Mouse (Mus musculus) lung, postnatal 4 days (tissue): ENCODE measurements around the gene Btbd9.
A peak's percentile ranks its signal among the peaks of the same experiment; 100 is the strongest.
"Not testable (repeated sequence)": the region's sequence is repeated elsewhere in the genome, so short reads cannot be mapped to it uniquely, and the experiment has no call there.

Experiments
- DNase-seq, 2 experiments: peaks; one replicate each; pipeline ENCODE4 v3.0.0; 2021

Btbd9 gene

DNA sequence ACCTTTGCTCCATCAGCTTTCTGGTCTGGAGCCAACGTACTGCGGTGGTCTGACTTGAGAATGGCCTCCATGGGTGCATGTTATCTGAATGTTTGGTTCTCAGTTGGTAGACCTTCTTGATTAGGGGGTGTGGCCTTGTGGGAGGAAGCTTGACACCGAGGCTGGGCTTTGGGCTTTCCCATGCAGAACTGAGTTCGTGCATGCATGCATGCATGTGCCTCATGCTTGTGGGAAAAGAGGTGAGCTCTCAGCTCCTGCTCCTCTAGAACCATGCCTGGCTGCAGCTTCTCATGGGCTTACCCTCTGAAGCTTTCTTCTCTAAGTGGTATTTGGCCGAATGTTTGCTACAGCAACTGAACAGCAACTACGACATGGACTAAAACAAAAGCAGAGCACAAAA, 64.9 kb downstream of the Btbd9 start:
- no peak for DNase-seq

DNA sequence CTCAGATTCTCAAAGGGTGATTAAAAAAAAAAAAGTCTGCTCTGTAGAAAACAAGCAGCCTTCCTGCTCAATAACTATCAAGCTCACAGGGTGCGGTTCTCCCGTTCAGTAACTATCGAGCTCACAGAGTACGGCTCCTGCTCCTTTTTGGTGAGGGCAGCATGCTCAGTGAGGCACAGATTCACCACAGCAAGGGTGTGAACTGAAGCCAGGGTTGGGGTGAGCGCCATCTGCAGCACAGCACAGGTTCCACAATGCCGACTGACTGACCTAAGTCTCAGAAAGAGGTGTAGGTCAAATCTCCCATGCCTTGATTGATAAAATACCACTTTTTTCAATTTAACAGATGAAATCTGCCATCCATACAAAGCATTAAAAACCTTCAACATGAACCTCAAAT, 66.1 kb downstream of the Btbd9 start:
- DNase-seq = no peak

DNA sequence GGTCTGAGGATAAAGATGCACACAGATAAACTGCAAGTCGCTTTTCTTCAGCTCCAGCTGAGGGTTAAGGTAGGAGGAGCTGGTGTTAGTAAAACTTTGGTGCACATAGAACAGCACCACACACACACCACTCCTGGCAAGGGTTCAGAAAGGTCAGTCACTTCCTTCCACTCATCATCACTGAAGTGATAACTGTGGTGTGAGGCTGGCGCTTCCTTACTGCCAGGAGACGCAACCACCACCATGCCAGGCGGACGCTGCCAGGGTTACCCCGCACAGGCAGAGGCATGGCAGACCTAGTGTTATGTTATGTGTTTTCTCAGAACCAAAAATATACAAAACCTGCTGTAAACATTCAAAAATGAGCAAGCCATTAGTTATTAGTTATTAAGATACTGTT, 66.6 kb downstream of the Btbd9 start:
- no peak for DNase-seq

DNA sequence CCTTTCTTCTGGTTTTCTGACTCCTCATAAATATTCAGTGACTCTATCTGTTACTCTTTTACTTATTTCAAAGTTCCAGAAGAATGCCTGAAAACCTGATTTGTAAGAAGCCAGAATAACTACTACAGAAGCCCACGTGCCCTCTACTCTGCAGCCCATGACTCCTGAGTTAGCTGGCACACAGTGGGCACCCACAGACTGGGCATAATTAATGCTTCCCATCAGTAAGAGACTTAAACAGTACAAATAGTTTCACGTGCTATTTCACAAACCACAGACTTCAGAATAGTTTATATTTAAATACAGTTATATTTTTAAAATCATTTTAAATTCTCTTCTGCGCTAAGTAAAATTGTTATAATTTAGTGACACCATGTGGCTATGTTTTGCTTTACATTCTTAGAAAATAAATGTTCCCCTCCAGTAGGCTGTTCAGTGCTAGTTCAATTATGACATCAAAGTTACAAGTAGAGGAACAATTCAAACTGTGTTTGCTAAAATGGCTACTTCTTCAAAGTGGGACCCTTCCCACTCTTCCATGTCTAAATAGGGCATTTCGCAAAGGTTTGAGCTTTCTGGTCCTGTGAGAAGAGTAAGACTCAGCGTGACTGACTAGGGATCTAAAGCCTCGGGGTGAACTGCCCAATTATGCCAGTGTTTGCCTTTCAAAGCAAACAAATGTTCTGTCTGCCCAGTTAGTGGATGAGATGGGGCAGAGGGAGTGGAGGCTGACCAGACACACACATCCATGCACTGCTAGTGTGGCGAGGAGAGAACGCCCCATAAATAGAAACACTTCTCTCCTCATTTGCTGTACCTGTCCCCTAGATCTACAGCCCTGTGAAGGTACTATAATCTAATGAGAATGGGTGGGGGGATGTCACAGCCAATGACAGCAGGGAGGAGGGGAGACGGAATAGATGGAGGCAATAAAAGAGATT, 68.4 kb downstream of the Btbd9 start:
- no peak for DNase-seq

DNA sequence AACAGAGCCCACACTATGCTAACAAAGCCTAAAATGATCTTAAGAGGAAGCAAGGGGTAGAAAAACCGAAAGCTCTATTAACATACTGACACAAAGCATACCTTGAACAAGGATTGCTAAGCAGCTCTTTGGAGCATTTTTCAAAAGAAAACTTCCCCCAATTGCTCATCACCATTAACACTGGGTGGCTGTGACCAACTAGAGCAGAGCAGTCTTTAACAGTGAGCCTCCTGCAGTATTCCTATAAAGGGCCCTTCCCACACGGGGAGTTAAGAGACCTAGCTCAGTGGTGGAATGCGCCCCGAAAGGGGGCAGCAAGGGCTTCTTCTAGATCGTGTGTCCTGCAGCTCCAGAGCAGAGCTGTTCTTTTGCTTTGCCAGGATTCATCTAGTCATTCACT, 69.4 kb downstream of the Btbd9 start:
- no peak for DNase-seq

DNA sequence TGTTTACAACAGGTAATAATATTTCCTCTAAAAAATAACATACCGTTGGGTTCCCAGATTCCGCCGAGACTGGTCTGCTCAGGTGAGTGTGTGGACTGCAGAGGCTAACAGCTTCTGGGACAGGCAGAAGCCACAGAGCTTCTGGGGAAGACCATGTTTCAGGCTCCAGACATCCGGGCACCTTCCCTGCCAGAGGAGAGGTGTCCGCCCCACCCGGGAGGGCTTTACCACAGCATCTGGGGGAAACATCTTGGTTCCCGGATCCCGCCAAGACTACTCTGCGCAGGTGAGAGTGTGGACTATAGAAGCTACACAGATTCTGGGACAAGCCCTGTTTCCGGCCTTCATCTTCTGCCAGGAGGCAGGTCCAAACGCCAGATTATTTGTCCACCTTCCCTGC, 76.7 kb downstream of the Btbd9 start:
- DNase-seq = not testable (repeated sequence)

DNA sequence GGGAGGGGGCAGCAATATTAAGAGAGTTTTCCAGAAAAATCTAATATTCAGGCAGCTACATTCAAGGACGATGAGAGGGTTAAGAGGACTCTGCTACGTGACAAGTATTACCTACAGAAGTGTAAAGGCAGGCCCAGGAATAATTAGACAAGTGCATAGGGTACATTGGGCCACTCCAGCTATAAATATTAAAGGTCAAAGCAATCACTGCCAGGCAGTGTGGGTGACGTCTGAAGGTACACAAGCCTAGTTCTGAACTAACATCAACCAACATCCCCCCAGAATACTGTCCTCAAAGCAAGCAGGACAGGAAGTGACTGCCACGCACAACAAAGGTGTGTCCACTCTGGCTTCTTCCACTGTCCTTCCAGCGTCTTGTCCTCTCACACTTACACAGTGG, 77.5 kb downstream of the Btbd9 start:
- DNase-seq = no peak

DNA sequence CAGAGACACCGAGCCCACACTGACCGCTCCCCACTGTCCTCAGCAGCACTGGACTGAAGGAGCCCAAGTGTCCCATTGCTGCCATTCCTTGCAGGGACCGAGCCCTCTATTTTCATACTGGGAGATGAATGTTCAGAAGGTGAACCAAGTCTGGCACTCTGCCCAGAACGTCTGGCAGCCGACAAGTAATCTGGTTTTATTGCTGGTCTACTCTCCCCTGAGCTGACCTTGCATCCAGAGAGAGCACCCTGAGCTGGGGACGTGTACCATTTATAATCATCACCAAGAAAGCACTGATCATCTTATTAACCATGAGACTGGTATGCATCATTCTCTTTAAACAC, 77.9 kb downstream of the Btbd9 start:
- DNase-seq = peak; percentile 32 to 60

DNA sequence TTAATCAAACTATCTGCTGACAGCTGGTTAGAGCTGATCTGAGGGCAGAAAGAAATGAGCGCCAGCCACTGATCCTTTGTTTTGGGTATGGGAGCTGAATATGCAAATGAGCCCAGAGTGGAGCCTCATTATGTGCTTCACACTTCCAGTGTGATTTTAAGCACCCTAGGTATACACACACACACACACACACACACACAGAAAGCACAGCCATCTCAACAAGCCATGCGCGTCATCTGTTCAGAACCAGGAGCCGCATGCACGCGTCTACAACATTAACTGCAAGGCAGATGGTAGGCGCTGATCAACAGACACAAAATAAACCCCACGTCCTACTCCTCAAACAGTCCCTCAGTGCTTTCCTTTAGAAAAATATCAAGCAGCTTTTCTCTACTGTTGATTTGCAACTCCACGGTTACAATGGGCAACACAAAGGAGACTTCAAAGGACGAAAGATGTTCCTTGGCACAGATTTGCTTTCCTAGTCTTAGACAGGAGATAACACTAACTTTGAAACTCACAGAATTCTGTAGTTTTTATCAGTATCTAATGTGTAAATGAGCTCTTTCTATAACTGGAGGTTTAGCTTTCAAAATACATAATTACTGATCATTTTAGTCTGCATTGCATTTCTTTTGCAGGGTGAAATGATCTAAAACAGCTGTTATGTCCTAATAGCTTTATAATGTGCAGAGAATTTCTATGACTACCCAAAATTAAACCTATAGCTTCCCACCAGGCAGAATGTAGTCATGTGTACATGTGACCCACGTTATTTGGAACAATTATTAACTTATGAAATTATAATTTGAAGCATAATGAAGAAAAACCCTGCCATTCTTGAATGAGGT, 78.5 kb downstream of the Btbd9 start:
- DNase-seq = no peak

DNA sequence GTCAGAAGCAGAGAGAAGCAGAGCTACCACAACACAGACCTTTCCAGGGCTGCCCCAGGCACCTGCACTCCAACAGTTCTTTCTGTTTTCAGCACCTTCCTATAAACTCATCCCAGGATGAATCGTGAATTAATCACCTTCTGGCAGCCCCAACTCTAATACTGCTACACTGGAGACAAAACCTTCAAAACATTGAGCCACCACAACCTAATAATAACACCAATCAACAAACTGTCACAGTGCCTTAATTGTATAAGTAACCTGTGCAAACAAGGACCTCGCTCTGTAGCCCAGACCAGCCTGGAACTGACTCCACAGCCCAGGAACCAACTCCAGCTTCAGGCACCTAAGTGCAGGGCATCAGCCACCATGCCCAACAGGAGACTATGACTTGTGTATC, 80.7 kb downstream of the Btbd9 start:
- no peak for DNase-seq

DNA sequence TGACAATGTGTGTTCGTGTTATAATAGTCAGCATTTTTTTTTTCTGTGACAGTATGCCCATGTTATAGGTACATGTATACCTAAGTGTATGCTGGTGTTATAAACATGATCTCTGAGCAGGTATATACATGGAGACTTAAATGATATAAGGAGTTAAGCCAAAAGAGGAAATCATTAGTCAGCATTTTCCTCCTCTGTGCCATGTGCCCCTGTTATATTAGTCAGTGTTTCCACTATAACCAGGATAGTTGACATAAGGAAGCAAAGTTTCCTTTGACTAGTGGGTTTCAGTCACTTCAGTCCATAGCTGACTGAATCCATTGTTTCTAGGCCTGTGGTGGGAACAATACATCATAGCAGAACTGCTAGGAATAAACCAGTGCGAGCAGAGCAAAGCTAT, 81.1 kb downstream of the Btbd9 start:
- DNase-seq = no peak

DNA sequence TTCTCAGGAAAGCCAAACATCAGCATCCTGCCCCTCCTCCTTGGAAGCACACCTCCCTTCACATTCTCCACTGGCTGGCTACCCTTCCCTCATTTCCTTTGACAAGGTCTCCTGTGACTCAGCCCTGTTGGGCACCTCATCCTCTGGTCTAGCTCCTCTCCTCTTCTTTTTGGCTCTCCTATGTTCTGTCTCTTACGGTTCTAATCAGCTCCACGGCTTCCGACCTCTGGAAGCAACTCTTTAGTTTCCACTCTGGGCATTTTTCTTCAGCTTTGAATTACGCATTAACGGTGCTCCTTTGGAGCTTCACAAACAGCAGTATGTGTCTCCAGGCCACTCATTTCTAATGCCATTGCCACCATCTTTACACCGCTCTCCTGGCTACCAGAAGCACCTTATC, 82.8 kb downstream of the Btbd9 start:
- DNase-seq = no peak

DNA sequence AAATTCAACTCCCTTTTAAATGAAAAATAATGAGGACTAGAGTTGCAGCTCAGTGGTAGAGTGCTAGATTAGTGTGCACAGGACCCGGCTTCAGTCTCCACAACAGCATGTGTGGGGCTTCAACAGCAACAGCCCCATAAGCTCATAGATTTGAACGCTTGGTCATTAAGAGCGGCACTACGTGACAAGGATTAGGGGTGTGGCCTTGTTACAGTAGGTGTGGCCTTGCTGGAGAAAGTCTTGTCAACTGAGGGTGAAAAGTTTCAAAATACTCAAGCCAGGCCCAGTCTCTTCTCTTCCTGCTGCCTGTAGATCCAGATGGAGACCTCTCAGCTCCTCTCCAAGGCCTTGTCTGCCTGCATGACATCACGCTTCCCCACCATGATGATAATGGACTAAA, 84.1 kb downstream of the Btbd9 start:
- no peak for DNase-seq

DNA sequence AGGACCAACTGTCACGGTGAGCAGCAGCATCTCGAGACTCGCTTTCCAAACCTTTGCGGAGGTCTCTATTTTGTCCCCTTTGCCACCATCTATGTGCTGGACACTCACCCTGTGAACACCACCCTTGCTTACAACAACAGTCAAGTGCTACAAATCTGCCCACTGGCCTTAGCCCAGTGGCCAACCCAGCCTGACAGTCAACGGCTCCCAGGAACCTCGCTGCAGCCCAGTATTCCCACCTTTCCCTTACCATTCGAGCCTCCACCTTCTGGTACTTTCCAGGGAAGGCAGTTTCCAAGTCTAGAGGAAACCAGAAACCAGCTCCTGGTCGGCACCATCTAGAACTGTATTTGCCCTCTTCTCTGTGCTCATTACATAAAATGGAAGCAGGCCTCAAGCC, 84.7 kb downstream of the Btbd9 start:
- no peak for DNase-seq

DNA sequence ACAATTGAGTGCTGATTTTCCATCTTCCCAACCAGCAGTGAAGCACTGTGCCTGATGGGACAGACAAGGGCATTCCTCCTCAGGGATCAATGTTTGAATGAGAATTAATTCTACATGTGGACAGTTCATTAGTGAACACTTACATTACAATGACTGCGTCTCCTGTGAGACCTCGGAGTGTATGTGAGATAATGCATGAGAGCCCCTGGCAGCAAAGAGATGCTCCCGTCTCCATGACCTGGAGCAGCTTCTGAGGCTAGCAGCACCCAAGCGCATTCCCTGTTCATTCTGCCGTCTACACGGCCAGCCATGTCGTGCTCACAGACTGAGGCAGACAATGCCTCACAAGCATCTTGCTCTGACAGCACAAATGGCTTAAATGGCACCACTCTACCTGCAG, 85.7 kb downstream of the Btbd9 start:
- DNase-seq = no peak

DNA sequence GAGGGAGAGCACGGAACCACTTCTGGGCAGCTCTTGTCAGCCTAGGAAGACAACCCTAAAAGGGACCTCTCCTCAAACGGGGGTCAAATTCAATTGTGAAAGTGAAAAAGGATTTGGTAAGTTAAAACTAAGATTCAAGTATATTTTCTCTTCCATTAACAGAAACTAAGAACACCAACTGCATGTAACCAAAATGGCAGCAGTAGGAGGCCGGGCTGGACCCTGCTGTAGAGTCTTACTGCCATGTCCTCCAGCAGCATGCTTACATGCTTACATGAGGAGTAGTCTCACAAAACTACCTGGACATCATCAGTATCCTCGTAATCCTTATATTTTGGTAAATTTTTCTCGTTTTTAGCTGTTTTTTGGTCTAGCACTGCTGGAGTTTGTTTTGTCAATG, 86.2 kb downstream of the Btbd9 start:
- no peak for DNase-seq

DNA sequence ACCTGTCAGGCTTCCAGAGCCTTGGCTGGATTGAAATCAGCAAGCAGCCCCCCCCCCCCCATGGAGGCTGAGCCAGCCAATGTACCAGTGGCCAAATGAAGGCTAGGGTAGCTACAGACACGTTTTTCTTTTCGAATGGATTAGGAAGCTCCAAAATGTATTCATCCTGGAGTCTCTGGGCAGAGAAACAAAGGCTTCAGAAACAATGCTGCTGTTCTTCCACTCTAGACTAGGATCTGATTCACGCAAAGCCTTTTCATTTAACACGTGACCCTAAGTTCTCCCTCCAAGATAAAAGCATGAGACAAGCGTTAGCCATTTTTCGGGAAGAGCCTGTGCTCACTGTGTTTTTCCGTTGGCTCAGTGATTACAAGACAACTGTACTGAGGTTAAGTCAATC, 86.7 kb downstream of the Btbd9 start:
- DNase-seq = no peak

DNA sequence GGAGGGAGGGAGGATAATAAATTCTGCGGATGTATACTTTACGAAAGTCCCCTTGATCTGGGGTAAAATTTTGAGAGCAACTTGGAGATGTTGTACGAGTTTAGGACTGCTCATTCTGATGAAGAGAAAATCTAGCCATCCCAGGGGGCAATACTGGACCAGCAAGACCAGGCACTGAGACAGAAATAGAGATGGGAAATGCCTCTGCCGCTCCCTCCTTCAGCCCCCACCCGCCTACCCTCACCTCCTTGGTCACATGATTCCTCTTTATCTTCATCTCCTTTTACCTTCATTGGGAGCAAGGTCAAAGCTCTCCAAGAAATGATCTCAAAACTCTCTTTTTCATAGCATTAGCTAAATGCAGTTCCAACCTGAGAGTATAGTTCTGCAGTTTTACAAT, 88.6 kb downstream of the Btbd9 start:
- no peak for DNase-seq

DNA sequence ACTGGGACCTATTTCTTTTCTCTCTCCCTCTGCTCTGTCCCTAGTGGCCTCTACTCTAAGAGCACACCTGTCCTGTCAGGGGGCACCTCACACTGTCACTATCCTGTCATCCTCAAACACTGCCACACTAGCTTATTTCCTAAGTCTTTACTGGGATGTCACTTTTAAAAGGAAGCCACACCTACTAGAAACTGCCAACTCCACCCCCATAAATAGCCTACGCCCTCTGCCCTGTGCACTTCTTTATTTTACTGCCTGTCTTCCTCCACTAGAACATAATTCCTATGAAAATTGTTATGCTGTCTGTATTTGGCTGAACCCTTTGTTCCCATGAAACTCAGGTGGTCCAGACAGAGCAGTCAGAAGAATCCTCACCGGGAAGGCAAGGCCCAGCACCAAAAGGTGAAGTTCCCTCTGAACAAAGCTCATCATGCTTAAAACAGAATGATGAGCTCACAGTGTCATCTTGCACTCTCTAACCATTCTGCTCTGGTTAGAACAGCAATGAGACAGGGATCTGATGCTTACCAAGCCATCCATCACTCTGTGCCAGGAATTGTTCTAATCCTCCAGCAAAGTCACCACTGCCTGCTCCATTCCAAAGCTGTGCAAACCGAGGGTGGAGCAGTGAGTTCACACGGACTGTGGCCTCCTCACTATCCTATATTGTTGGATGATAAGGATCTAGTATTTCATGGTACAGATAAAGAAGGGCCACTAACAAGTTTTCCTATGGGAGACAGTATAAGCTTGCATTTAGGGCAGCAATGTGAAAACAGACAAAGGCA, 91.0 kb downstream of the Btbd9 start:
- DNase-seq = no peak

DNA sequence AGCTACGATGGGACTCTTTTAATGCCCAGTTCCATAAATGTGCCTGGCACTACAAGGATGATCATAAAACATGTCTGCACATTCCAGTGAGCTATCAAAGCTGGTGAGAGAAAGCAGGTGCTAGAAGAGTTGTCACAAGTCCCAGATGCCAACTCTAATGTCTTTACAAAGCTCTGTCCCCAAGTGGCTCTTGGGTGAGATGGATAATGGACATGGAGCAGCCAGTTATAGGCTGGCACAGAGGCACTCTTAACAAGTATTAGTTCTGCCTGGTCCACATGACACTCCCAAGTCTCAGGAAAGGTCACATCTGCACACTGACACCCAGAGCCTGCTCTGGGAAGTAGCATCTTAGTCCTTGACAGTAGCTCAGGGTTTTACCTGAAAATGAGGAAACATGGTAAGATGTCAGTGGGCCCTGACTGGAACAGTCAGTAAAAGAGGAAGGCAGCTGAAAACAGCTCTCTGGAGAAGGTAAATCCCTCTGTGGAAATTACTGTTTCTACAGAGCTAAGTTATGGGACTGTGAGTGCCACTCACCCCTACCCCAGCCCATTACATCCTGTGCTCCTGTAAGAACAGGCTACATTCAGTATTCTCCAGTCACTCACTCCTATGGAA, 91.7 kb downstream of the Btbd9 start:
- no peak for DNase-seq

DNA sequence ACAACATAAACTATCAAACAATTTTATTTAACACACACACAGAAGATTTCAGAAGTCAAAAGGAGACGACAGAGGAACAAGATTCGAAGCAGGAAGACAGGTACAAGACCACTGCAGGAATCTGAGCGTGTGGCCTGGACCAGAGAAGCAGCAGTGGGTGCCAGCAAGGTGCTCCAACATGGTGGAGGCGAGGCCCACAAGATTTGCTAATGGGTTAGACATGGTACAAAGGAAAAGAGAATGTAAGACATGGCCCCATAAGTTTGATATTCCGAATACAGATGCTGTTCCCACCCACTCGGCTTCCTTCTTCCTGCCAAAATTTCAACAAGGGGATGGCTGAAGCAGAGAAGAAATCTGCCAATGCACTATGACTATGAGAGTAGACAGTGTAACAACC, 94.5 kb downstream of the Btbd9 start:
- DNase-seq = no peak

DNA sequence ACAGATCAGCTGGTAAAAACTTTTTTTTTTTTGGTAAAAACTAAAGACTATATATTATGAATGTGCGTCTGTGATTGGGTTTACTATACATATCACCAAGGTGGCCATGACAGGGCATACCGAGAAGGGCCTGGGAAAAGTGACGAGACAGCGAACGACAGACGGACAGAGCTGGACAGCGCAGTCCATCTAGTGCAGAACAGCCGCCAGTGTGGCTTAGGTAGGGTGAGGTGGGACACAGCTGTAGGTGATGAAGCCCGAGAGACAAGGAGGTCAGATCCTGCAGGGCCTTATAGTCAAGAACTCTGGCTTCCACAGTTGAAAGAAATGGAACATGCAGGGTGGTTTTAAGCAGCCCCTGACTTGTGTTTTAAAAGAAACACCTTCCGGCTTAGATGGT, 94.9 kb downstream of the Btbd9 start:
- no peak for DNase-seq

DNA sequence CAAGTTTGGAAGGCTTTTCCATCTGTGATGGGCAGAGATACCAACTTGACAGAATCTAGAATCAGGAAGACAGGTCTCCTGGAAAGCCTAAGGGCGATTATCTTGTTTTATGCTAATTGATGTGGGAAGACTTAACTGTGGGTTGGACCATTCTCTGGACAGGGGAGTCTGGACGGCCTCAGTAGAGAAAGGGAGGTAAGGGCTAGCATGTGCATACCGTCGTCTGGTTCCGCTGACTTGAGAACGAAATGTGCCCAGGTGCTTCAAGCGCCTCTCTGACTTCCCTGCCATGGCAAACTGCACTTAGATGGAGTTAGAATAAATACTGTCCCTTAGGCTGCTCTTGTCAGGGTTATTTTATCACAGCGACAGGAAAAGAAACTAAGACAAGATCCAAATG, 95.9 kb downstream of the Btbd9 start:
- no peak for DNase-seq
